Mouse (Mus musculus) embryonic facial prominence, embryonic 12.5 days (tissue): ENCODE measurements around the gene Plekhs1. TPM values are rescaled to one million over a fixed set of nuclear protein-coding genes. Genes with fewer than 3 reads are reported as not detected.

Experiments
- ATAC-seq: fragments of 200-750 bp; cut with Nextera tagmentation; 2 replicates; pipeline ENCODE4 v1.8.0; 2017; ENCODE audit not compliant: insufficient number of reproducible peaks, insufficient read depth, low FRiP score, low TSS enrichment
- H3K27ac ChIP-seq: fragments of 300-500 bp; sonication (generic); 2 replicates; pipeline ENCODE4 v1.5.1; 2016; ENCODE audit warnings: mild to moderate bottlenecking
- H3K27me3 ChIP-seq: fragments of 300-500 bp; sonication (generic); 2 replicates; pipeline ENCODE4 v1.6.1; 2016; ENCODE audit warnings: mild to moderate bottlenecking, moderate library complexity
- H3K36me3 ChIP-seq: fragments of 300-500 bp; sonication (generic); 2 replicates; pipeline ENCODE4 v1.6.1; 2016; ENCODE audit warnings: mild to moderate bottlenecking
- H3K4me1 ChIP-seq: fragments of 300-500 bp; sonication (generic); 2 replicates; pipeline ENCODE4 v1.6.1; 2016
- H3K4me2 ChIP-seq: fragments of 300-500 bp; sonication (generic); replicated peaks from 2 replicates; pipeline ENCODE4 v1.6.1; 2016; ENCODE audit warnings: mild to moderate bottlenecking, moderate library complexity
- H3K4me3 ChIP-seq: fragments of 300-500 bp; sonication (generic); 2 replicates; pipeline ENCODE4 v1.5.1; 2016; ENCODE audit warnings: mild to moderate bottlenecking
- H3K9ac ChIP-seq: fragments of 300-500 bp; sonication (generic); 2 replicates; pipeline ENCODE4 v1.6.1; 2016; ENCODE audit warnings: mild to moderate bottlenecking, moderate library complexity
- H3K9me3 ChIP-seq: fragments of 300-500 bp; sonication (generic); 2 replicates; pipeline ENCODE4 v1.6.1; 2016; ENCODE audit warnings: mild to moderate bottlenecking, moderate library complexity
- WGBS: fragments of 180-500 bp; shearing (Covaris S2); methylation state at CpG from one replicate; pipeline ENCODE4 v1.1.7; 2016; 5-methylcytosine and 5-hydroxymethylcytosine counted together
- polyA plus RNA-seq: library from polyadenylated mRNA; unstranded; fragments of >200 nt; fragmentation: Nextera tagmentation; extraction: Ambion mirVana; gene quantifications from 2 replicates; pipeline ENCODE4 v1.2.1, GENCODE M21; 2016

Gene Plekhs1
- polyA plus RNA-seq, 1 experiment from 2014 or later: 0.28 TPM

DNA sequence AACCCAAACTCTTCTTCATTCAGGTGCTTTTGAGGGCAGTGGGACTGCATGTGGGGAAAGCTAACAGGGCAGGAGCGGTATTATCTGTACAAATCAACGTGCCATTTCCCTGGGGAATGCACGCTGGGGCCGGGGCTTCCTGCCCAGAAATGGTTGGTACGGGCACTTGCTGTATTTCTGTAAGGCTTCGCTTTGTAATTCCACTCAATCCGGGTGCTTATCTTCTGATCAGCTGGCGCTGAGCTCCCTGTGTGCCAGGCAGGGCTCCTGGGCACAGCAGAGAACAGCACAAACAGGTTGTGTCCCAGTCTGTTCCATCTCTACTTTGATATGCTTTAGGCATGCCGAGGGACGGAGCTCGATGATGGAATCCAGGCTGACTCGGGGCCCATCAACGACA lies 25.1 kb upstream of the Plekhs1 start:
- Histone ChIP-seq H3K4me3 (no peak overlapping the region), H3K36me3 (peaks cover 20% of the 10 kb centered on the region), H3K4me1 (peaks cover 12% of the 10 kb centered on the region), H3K27me3 (no peaks in the 10 kb centered on the region), H3K9ac (no peak overlapping the region), H3K27ac (no peak overlapping the region), H3K4me2 (no peak overlapping the region), H3K9me3 (no peaks in the 10 kb centered on the region)
- ATAC-seq: no peak
- WGBS: 81% methylated on average over 13 of the region's 13 CpGs

DNA sequence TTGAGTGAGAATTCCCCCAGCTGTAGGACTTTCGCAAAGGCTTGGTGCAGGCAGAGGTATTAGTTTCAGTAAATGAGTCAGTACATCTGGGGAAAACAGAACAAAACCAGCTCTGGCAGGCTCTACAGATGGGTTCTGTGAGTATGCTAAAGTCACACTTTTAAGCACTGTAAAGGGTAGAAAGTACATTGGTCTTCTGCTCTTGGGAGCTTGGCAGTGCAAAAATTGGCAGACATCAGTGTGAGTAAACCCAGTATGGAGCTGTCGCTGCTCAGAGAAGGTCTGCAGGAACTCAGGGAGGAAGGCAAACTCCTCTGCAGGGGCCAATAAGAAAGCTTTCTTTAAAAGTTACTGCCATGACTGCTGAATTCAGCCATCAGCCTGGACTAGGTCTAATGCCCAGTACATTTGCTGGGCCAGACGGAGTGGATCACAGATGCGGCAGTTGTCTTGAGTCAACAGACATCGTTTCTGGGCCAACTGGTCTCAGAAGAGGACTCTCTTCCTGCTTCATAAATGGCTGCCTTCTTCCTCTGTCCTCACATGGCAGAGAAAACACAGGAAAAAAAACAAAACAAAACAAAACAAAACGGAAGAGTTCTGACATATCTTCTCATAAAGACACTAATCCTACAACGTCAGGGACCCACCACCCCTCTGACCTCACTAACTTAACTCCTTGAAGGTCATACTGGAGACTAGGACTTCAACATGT lies 22.9 kb upstream of the Plekhs1 start:
- Histone ChIP-seq H3K4me1 (peaks cover 2% of the 10 kb centered on the region; the same call in 1 of the 2 replicates), H3K9me3 (no peaks in the 10 kb centered on the region), H3K4me3 (no peak overlapping the region), H3K27me3 (no peaks in the 10 kb centered on the region), H3K36me3 (peaks cover 20% of the 10 kb centered on the region), H3K4me2 (no peak overlapping the region), H3K27ac (no peak overlapping the region), H3K9ac (no peak overlapping the region)
- WGBS: 74% methylated on average over 7 of the region's 7 CpGs
- no peak for ATAC-seq

- WGBS: 90% methylated on average over 6 of the region's 6 CpGs
- H3K27ac ChIP-seq: no peak overlapping the region
Measured at GRCm38 (mm10) chr19:56439072-56439434, 22.4 kb upstream of the Plekhs1 start.

GRCm38 (mm10) chr19:56443445-56443844 lies 18.0 kb upstream of the Plekhs1 start:
- Histone ChIP-seq H3K9me3 (no peaks in the 10 kb centered on the region), H3K4me2 (no peak overlapping the region), H3K36me3 (no peaks in the 10 kb centered on the region), H3K27me3 (no peaks in the 10 kb centered on the region), H3K4me1 (0 out of 2 replicates have a peak, but pooled peaks cover 3% of the 10 kb centered on the region), H3K9ac (no peak overlapping the region), H3K27ac (no peak overlapping the region), H3K4me3 (no peak overlapping the region)
- 82% methylated on average over 14 of the region's 14 CpGs for WGBS
- no peak for ATAC-seq

More at GRCm38 (mm10) chr19:56439072-56439434, 22.4 kb upstream of the Plekhs1 start:
- H3K36me3 ChIP-seq: peaks cover 20% of the 10 kb centered on the region
- H3K4me1 ChIP-seq: peaks cover 2% of the 10 kb centered on the region; the same call in 1 of the 2 replicates
- no peaks in the 10 kb centered on the region for H3K27me3 ChIP-seq
- H3K4me3 ChIP-seq: no peak overlapping the region
- H3K9ac ChIP-seq: no peak overlapping the region
- no peak for ATAC-seq
- no peaks in the 10 kb centered on the region for H3K9me3 ChIP-seq
- H3K4me2 ChIP-seq: no peak overlapping the region

GRCm38 (mm10) chr19:56448784-56449183 lies 12.7 kb upstream of the Plekhs1 start:
- 92% methylated on average over 4 of the region's 4 CpGs for whole genome bisulfite sequencing

GRCm38 (mm10) chr19:56449537-56449936 lies 11.9 kb upstream of the Plekhs1 start:
- Histone ChIP-seq H3K4me2 (no peak overlapping the region), H3K9me3 (no peaks in the 10 kb centered on the region), H3K4me3 (no peak overlapping the region), H3K4me1 (0 out of 2 replicates have a peak, but pooled peaks cover 3% of the 10 kb centered on the region), H3K27ac (no peak overlapping the region), H3K27me3 (no peaks in the 10 kb centered on the region), H3K36me3 (no peaks in the 10 kb centered on the region), H3K9ac (no peak overlapping the region)
- ATAC-seq: no peak
- 88% methylated on average over 8 of the region's 8 CpGs for WGBS

More at GRCm38 (mm10) chr19:56448784-56449183, 12.7 kb upstream of the Plekhs1 start:
- no peaks in the 10 kb centered on the region for H3K9me3 ChIP-seq
- H3K36me3 ChIP-seq: no peaks in the 10 kb centered on the region
- no peak overlapping the region for H3K9ac ChIP-seq
- H3K27me3 ChIP-seq: no peaks in the 10 kb centered on the region
- no peak for ATAC-seq
- no peak overlapping the region for H3K4me2 ChIP-seq
- no peak overlapping the region for H3K27ac ChIP-seq
- 0 out of 2 replicates have a peak, but pooled peaks cover 3% of the 10 kb centered on the region for H3K4me1 ChIP-seq
- no peak overlapping the region for H3K4me3 ChIP-seq

GRCm38 (mm10) chr19:56450892-56451291 lies 10.5 kb upstream of the Plekhs1 start:
- no peak overlapping the region for H3K9ac ChIP-seq
- no peaks in the 10 kb centered on the region for H3K9me3 ChIP-seq
- H3K27ac ChIP-seq: no peak overlapping the region
- no peak overlapping the region for H3K4me2 ChIP-seq
- H3K27me3 ChIP-seq: peaks cover under 1% of the 10 kb centered on the region; the same call in 1 of the 2 replicates
- no peaks in the 10 kb centered on the region for H3K36me3 ChIP-seq
- H3K4me3 ChIP-seq: no peak overlapping the region
- ATAC-seq: no peak
- no peaks in the 10 kb centered on the region for H3K4me1 ChIP-seq
- WGBS: 88% methylated on average over 5 of the region's 5 CpGs

- H3K36me3 ChIP-seq: no peaks in the 10 kb centered on the region
- no peak overlapping the region for H3K4me2 ChIP-seq
- no peak overlapping the region for H3K27ac ChIP-seq
- H3K27me3 ChIP-seq: peaks cover 5% of the 10 kb centered on the region; the same call in 1 of the 2 replicates
- no peak for ATAC-seq
- H3K9me3 ChIP-seq: no peaks in the 10 kb centered on the region
- no peak overlapping the region for H3K9ac ChIP-seq
- H3K4me1 ChIP-seq: no peaks in the 10 kb centered on the region
- H3K4me3 ChIP-seq: no peak overlapping the region
- WGBS: 81% methylated on average over 4 of the region's 4 CpGs
Measured at GRCm38 (mm10) chr19:56451867-56452266, 9.6 kb upstream of the Plekhs1 start.

DNA sequence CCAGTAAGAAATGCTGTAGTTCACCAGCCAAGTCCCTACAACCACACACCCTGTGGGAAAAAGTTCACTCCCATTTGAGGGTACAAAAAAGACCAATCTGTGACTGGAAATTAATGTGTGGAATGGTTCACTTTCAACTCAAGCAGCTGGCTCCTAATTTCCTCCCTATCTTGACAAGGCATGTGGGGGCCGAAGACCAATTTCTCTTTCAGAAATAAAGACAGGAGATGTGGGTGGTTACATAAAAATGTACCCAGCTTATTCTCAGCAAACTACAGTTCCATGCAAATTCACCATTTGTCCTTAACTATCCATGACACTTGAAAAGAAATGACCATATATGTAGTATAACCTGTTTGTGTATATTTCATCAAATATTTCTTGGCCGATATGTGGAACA lies 9.0 kb upstream of the Plekhs1 start:
- no peak overlapping the region for H3K4me3 ChIP-seq
- no peaks in the 10 kb centered on the region for H3K9me3 ChIP-seq
- no peak for ATAC-seq
- H3K4me2 ChIP-seq: no peak overlapping the region
- H3K9ac ChIP-seq: no peak overlapping the region
- peaks cover 5% of the 10 kb centered on the region; the same call in 1 of the 2 replicates for H3K27me3 ChIP-seq
- H3K27ac ChIP-seq: no peak overlapping the region
- H3K4me1 ChIP-seq: 0 out of 2 replicates have a peak, but pooled peaks cover under 1% of the 10 kb centered on the region
- H3K36me3 ChIP-seq: no peaks in the 10 kb centered on the region
- 85% methylated on average over 2 of the region's 2 CpGs for WGBS

DNA sequence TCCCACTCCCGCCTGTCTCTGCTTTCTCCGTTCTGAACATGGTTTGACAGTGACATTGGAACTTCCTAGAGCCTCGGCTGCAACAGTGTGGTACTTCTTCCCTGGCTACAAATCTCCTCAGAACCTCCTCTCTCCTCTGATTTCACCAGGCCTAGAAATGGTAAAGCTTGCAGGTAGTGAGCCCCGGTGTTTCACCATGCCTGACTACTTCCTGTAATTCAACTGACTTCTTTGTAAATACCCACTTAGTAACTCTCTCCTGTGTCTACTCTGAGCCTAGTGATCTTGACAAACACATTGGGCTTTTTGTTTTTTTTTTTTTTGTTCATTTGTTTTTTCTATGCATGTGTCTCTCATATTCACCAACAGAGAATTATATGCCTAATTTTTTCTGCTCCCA lies 6.6 kb upstream of the Plekhs1 start:
- 0 out of 2 replicates have a peak, but pooled peaks cover 5% of the 10 kb centered on the region for H3K4me1 ChIP-seq
- no peaks in the 10 kb centered on the region for H3K36me3 ChIP-seq
- H3K27me3 ChIP-seq: peaks cover 5% of the 10 kb centered on the region; the same call in 1 of the 2 replicates
- 71% methylated on average over 4 of the region's 4 CpGs for WGBS
- ATAC-seq: no peak
- H3K4me3 ChIP-seq: no peak overlapping the region
- no peaks in the 10 kb centered on the region for H3K9me3 ChIP-seq
- no peak overlapping the region for H3K9ac ChIP-seq
- no peak overlapping the region for H3K27ac ChIP-seq
- no peak overlapping the region for H3K4me2 ChIP-seq

- no peaks in the 10 kb centered on the region for H3K36me3 ChIP-seq
- H3K9ac ChIP-seq: no peak overlapping the region
- H3K27ac ChIP-seq: no peak overlapping the region
- no peak overlapping the region for H3K4me3 ChIP-seq
- no peaks in the 10 kb centered on the region for H3K9me3 ChIP-seq
- H3K4me2 ChIP-seq: no peak overlapping the region
- ATAC-seq: no peak
- peaks cover 5% of the 10 kb centered on the region; the same call in 1 of the 2 replicates for H3K27me3 ChIP-seq
- 26% methylated on average over 2 of the region's 2 CpGs for WGBS
- 0 out of 2 replicates have a peak, but pooled peaks cover 5% of the 10 kb centered on the region for H3K4me1 ChIP-seq
Measured at GRCm38 (mm10) chr19:56455369-56455768, 6.1 kb upstream of the Plekhs1 start.

- no peaks in the 10 kb centered on the region for H3K36me3 ChIP-seq
- 88% methylated on average over 4 of the region's 4 CpGs for WGBS
- no peak overlapping the region for H3K4me3 ChIP-seq
- ATAC-seq: no peak
- H3K27ac ChIP-seq: no peak overlapping the region
- peaks cover 11% of the 10 kb centered on the region; the same call in 1 of the 2 replicates for H3K4me1 ChIP-seq
- H3K9me3 ChIP-seq: no peaks in the 10 kb centered on the region
- H3K4me2 ChIP-seq: no peak overlapping the region
- no peak overlapping the region for H3K9ac ChIP-seq
- peaks cover 5% of the 10 kb centered on the region; the same call in 1 of the 2 replicates for H3K27me3 ChIP-seq
Measured at GRCm38 (mm10) chr19:56457569-56457968, 3.9 kb upstream of the Plekhs1 start.
